Mouse (Mus musculus) frontal cortex, postnatal 25 days (tissue): ENCODE data around the gene Hoxb7.

Source experiments
- DNase-seq, 2 experiments: peaks; one replicate each; pipeline ENCODE4 v3.0.0; 2022; ENCODE audit warnings: low spot score in 2 of 2

Hoxb7 gene

DNA sequence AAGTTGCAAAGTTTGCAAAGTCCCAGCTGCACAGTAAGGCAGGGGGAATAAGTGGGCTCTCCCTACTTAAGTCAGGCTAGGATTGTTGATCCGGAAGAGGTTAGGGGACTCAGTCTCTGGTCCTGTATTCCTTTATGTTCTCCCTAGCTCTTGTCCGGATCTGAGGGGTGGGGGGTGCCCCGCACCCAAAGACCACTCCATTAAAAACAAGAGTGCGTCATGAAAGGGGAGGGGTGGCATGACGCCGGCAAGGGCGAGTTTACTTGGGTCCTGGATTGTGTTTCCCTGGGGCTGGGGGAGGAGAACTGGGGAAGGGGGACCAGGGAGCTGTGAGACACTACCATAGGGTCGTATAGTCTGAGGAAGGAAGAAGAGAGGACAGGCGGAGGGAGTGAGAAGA lies 13.4 kb downstream of the Hoxb7 start:
- DNase-seq = no peak

DNA sequence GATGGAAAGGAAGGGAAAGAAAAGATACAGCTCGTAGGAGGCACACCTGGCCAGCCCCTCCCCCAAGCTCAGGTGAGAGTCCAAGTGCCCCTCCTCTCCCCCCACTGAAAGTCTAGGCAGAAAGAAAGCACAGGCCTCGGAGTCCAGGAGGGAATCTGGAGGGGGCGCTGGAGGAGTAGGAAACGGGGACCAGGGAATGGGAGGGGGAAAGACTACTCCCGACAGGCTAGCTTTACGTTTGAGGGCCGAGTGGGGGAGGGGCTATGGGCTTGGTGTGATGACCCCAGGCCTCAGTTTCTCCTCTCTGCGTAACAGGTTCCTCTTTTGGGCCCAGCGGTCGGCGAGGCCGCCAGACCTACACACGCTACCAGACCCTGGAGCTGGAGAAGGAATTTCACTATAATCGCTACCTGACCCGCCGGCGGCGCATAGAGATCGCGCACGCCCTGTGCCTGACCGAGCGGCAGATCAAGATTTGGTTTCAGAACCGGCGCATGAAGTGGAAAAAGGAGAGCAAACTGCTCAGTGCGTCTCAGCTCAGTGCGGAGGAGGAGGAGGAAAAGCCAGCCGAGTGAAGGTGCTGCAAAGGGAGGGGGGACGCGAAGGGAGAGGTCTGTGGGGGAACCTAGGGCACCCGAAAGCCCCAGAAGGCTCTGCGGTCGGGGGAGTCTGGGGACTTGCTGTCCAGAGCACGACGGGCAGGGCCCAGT lies 14.1 kb downstream of the Hoxb7 start:
- no peak for DNase-seq

DNA sequence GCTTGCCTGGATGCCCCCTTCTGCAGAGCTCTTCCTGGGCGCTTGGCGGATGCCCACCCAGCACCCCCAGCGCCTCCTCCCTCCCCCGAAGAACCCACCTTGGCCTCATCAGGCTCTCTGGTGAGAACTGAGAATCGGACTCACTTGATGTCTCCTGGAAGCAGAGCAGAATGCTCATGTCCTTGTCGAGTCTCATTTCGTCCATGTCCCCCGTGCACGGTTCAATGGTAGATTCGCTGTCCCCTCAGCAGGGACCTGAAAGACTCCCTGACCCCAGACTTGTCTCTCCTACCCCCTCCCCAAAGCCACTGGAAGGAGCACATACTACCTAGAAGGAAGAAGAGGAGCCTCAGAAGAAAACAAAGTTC lies 14.6 kb downstream of the Hoxb7 start:
- DNase-seq = no peak

GRCm38 (mm10) chr11:96301837-96302236 lies 15.4 kb downstream of the Hoxb7 start:
- no peak for DNase-seq

- no peak for DNase-seq
Measured at GRCm38 (mm10) chr11:96302381-96303150, 16.1 kb downstream of the Hoxb7 start.

- DNase-seq = no peak
Measured at GRCm38 (mm10) chr11:96303151-96304099, 17.0 kb downstream of the Hoxb7 start, which contains the start of gene Hoxb5. Gene Hoxb5, plus strand, starts transcription at chr11:96303336.

GRCm38 (mm10) chr11:96304381-96305195 lies 18.2 kb downstream of the Hoxb7 start:
- no peak for DNase-seq

DNA sequence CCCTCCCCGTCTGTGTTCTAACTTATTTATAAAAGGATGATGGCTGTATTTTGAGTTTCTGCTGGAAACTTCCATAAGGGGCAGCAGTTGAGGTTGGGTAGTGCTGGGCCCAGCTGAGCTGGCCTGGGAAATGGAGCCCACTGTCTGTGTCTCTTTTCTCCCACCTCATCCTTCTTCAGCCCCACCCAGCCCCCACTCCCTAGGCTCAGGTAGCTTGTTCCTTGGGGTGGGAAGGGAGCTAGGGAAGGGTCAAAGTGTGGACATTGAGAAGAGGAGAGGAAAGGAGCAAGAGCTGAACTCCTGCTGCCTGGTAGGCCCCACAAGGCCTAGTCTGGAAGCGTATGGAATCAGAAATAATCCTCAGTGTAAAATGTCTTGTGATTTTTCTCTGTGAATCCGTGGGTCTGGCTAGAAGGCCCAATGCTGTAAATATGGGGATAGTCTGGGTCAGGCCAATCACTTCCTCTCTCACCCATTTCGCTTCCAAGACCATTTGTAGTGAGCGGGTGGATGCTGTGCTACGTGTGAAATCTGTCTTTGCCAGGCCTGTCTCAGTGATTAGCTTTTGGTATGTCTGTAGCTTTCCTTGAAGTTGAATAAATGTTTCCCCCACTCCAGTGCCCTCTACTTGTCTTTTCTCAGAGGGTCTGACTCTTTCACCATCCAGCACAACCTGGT lies 19.2 kb downstream of the Hoxb7 start:
- DNase-seq = no peak

DNA sequence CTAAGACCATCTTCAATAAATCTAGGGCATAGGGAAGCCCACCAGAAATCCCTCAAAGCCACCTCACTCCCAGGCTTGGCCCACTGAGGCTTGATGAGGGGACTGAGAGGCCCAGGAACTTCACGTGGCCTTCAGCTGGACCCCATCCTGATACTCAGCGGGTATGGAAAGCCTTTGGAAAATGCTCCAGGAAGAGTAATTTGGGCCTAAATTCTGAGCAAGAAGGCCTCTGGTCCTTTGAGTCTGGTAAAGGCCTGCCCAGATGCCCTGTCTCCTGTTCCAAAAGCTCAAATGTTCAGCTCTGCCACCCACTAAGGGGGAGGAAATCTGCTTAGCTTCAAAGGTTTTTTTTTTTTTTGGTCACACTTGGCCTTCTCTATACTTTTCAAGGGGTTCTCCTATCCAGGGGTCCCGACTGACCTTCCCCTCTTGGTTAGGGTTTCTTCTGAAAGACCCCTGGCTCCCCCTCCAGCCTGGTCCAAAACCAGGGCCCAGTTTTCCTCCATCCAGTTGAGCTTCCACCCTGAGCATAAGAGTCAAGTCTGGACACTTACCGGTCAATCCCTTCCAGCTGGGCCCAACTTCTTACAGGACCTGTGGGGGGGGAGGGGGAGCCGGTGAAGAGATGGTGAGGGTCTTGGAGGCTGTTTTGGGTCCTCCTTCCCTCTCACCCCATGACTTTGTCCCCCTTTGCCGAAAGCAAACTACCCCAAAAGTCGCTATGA lies 19.9 kb downstream of the Hoxb7 start:
- no peak for DNase-seq

- DNase-seq = no peak
Measured at GRCm38 (mm10) chr11:96306908-96307269, 20.5 kb downstream of the Hoxb7 start.

DNA sequence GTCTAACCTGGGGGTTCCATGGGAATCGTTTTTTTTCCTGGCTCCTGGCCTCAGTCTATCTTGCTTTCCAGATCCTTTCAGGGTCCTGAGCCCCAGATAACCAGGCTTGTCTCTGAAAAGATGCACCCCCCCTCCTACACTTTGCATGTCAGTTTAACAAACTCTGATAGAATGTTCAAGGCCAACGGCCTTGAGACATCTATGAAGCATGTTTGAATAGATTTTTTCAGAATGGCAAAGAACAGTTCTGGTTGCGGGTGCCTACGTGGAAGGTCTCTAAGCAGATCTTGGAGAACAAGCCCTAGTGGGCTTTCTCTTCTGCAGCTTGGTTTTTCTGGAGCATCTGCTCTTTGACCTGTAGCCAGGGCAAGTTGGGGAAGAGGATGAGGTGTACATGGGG lies 22.3 kb downstream of the Hoxb7 start:
- DNase-seq = no peak

GRCm38 (mm10) chr11:96309288-96309687 lies 22.9 kb downstream of the Hoxb7 start:
- DNase-seq = no peak

- no peak for DNase-seq
Measured at GRCm38 (mm10) chr11:96310183-96310938, 23.9 kb downstream of the Hoxb7 start.

- no peak for DNase-seq
Measured at GRCm38 (mm10) chr11:96311097-96311496, 24.7 kb downstream of the Hoxb7 start.

GRCm38 (mm10) chr11:96311520-96312417 lies 25.3 kb downstream of the Hoxb7 start:
- DNase-seq = no peak

- no peak for DNase-seq
Measured at GRCm38 (mm10) chr11:96313134-96313533, 26.7 kb downstream of the Hoxb7 start.

DNA sequence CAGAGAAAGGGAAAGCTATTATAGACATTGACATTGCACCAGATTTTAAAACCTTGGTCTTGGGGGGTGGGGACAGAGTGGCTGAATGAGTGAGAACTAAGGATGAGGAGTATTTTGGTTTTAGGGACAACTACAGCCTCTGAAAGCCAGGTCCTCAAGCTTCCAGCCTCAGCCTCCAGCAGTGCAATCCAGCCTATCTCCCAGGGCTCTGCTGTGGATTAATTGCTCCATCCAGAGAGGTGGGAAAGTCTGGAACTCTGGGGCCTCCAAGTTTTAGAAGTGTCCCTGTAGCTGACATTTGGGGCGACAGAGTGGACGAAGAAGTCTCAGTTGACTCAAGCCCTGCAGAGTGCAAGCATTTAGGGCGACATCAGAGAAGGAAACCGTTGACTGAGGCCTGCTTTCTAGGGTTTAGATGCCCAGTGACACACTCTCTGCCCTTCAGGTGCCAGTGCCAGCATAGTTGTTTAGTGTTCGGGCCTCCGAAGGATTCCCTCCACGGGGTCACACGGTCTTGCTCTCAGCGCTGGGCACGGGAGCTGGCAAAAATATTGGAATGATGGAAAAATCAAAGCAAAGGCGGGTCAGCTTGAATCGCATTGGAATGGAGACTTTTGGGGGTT lies 27.5 kb downstream of the Hoxb7 start:
- no peak for DNase-seq
